Mouse (Mus musculus): ENCODE results near the gene Slc6a11.

GRCm38 (mm10) chr6:114290184-114290583 is 159.1 kb downstream of the Slc6a11 start:
- no peak for TF ChIP-seq POLR2A (IDR thresholded peaks at IDR 0.05; ENCODE audit: borderline replicate concordance, insufficient read depth, low read length)
- TF ChIP-seq CTCF (IDR thresholded peaks at IDR 0.05; ENCODE audit: borderline replicate concordance, insufficient read depth, low read depth, low read length): no peak

Measured in cerebellum, adult 2 months (tissue).